Mouse (Mus musculus) left cerebral cortex, adult 18-20 months (tissue): Measurements from ENCODE around the gene Atat1. TPM values are rescaled to one million over a fixed set of nuclear protein-coding genes. Genes with fewer than 3 reads are reported as not detected.

Experiments used
- DNase-seq, 2 experiments: peaks; one replicate each; pipeline ENCODE4 v3.0.0; 2021 to 2022; ENCODE audit warnings: low spot score in 2 of 2, mixed read lengths in 1 of 2
- total RNA-seq, 2 experiments: library from RNA; stranded (reverse); gene quantifications; 2 replicates each; pipeline ENCODE4 v1.2.3; 2021

The Atat1 gene
- total RNA-seq, 2 experiments from 2014 or later, result 53.6 to 56.3 TPM

GRCm38 (mm10) chr17:35918276-35919059 lies 8.6 kb upstream of the Atat1 start:
- no peak for DNase-seq

DNA sequence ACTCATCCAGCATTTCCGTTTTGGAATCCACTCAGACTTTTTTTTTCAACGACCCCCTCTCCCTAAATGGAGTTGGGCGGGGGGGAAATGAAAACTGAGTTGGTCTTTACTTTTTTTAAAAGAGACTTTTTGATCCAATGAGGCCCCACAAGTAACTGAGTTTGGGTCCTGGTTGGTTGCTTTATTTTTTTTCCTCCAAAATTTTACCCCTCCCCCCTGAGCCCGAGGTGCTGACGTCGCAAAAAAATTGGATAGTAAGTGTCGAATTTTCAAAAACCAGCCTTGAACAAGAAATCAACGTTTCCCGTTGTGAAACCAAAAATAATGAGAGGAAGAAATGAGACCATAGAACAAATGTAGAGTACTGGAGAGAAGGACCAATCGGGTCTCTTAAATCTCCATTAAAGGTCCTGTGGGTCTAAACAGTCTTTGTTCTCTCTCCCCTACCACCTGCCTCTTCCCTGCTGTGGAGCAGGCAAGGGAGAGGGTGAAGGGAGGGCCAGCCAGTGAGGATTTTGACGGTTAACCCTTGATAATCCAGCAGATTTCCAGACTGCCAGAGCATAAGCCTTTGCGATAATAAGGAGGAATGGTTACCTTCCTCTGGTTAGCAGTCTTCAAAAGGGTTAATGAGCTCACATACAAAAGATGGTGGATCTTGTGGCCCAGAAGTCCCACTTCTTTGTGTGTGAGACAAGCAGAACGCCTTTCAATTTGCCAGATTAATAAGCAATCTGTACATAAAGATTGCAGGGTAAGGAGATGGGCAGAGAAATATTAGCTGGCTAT lies 7.8 kb upstream of the Atat1 start:
- DNase-seq, result no peak

- DNase-seq, result peak in 1 of 2 experiments; percentile 20
Measured at GRCm38 (mm10) chr17:35917143-35917462, 7.2 kb upstream of the Atat1 start.

DNA sequence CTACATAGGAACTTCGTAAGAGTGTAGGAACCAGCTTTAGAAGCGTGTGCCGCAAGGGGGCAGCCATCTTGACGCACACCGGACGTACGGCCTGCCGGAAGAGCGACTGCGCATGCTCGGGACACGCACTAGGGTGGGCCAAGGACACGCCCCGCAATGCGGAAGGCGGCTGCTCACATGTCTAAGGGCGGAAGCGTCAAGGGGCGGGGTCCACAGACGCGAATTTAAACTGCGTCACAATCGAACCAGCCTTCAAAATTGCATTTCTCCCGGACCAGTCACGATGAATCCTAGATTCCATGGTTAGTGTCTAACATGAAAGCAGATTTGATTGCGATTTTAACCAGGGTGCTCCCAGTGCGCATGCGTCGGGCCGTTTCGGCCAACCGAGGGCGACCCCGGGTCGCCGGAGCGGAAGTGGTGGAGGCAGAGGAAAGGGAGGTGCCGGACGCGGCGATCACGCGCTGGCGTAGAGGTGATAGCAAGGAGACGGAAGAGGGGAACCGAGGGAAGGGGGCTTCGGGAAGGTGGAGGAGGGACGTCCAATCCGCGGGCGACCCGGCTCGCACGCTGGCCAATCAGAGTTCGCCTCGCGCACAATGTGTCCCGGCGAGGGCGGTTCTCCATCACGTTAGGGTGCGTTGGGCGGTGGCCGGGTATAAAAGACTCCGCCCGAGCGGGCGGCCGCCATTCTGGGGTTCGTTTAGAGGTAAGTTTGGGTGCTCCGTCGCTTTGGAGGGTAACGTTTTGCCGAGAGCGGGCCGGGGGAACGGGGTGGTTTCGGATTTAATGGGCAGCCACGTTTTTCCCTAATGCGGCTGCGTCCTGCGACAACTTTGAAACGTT lies 6.6 kb upstream of the Atat1 start, which contains the start of the genes Mrps18b and Ppp1r10:
Gene Mrps18b, minus strand, starts transcription at position 93 of the 846 bp plus-strand sequence.
Gene Ppp1r10, plus strand, starts transcription at position 138 of the 846 bp plus-strand sequence.
- DNase-seq, result peak; percentile 99

- peak in 1 of 2 experiments; percentile 44 for DNase-seq
Measured at GRCm38 (mm10) chr17:35915538-35916296, 5.8 kb upstream of the Atat1 start.

- no peak for DNase-seq
Measured at GRCm38 (mm10) chr17:35914975-35915374, 5.1 kb upstream of the Atat1 start.

DNA sequence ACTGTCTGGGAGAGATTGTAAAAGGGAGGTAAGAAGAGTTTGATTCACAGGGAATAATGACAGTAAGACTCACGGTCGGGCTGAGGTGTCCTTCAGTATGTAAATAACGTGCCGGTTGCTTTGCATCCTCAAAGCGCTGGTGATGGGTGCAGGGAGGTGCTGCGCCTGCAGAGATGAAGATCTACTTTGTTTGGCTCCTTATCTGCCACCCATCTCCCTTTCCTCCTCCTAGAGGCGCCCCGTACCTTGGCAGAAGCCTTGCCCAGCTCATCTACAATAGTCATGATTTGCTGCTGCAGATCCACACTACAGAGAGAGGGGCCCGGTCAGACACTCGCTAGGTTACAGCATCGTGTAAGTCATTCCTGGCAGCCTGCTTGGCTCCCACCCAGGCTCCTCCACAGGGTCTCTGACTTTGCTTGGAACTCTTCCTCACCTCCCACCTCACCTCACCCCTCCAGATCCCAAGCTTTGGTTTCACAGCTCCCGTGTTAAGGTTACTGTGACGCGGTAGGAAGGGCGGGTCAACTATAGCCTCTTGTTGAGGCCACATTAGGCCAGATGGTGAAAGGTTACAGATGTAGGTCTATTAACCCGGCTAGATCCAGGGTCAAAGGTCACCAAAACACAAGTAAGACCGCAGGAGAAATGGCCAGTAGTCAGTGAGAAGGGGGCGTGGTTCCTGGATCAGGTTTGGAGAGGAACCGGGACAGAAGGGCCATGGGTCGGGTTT lies 523 bp downstream of the Atat1 start:
- DNase-seq, result no peak

DNA sequence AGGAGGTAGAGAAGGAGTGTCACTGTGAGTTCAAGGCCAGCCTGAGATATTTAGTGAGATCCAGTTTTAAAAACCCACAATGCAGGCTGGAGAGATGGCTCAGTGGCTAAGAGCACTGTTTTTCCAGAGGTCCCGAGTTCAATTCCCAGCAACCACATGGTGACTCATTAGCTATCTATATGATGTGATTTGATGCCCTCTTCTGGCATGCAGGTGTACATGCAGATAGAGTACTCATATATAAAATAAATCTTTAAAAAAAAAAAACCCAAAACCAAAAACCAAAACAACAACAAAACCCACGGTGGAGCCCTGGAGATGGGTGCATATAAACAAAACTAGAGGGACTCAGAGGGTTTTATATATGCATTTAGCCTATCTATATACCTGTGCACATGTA lies 2.3 kb downstream of the Atat1 start:
- DNase-seq, result no peak

DNA sequence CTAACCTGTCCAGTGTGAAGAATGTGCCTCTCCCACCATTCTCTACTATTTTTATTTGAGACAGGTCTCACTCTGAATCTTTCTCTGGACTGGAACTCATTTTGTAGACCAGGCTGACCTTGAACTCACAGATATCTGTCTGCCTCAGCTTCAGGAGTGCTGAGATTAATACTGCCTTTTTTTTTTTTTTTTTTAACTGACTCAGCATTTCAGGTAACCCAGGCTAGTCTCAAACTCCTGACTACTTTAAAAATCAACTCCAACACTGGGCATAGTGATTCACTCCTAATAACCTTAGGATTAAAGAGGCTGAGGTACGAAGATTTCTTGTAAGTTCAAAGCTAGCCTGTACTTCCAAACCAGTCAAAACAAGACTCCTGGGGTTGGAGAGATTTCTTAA lies 4.3 kb downstream of the Atat1 start:
- no peak for DNase-seq

DNA sequence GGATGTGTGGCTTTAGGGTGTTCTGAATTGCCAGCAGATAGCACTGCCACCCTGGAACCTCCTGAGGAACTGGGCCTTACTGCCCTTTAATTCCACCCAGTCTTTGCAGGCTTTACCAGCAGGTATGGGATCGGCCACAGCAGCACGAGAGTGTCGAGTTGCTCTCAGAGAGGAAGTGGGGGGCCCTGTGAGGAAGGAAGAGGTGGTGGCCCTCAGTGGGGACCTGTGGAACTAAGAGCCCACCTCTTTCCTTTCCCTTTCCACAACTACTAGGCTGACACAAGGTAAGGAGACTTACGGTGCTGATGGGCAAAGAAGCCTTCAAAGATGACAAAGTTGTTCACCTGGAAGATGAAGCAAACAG lies 5.9 kb downstream of the Atat1 start:
- no peak for DNase-seq

- no peak for DNase-seq
Measured at GRCm38 (mm10) chr17:35903343-35903991, 6.4 kb downstream of the Atat1 start.

DNA sequence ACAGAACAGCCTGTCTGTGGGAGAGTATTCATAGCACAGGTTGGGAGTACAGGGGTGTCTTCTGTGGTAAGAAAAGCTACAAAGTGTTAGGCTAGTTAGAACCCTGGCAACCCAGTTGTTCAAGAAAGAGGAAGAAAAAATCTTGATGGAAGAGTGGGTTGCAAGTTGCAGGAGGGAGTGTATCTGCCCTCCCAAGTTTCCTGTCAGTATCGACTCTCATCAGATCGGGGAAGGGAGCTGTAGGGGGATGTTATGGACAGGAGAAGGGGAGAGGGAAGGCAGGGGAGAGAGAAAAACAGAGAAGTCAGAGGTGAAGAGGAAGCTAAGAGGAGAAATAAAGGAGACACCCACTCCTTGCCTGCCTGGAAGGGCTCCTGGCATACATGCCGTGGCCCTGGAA lies 9.2 kb downstream of the Atat1 start:
- no peak for DNase-seq

- DNase-seq, result no peak
Measured at GRCm38 (mm10) chr17:35897644-35898573, 12.0 kb downstream of the Atat1 start.

DNA sequence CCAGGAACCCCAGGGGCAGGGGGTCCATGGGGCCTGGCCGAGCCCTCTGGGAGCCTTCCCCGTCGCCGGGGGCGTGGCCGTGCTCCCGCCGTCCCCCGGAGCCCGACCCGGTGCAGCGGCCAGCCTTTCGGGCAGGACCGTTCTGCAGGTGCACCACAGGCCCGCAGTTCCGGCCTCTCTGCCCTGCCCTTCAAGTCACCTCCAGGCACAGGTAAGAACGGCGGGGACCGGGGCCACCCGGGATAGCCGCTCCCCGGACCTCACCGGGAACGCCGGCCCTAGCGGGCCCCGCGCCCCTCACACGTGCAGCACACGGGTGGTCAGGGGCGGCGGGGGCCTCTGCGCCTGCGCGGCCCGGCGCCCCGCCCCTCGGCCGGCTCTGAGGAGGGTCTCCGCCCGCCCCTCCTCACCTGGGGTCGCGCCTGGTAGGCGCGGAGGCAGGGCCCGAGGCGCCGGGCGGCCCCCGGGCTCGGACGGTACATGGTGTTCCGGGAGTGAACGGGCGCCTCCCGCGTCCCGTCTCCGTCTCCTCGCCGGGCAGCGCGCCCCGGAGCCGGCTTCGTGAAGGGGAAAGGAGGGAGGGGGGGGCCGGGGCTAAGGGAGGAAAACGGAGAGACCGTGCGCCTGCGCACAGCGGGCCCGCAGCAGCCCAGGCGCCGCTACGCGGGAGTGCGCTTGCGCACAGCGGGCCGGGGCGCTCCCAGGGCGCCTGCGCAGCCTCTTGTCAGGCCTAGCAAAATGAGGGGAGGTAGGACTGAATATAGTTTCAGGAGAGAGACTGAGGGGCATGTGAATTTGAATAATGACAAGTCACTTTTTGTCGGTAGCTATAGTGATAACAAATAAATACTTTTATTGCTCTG lies 12.9 kb downstream of the Atat1 start, which contains the start of gene 2310061I04Rik:
Gene 2310061I04Rik, minus strand, starts transcription at position 651 of the 863 bp plus-strand sequence.
- DNase-seq, result peak; percentile 85 to 94

- DNase-seq, result no peak
Measured at GRCm38 (mm10) chr17:35887725-35888124, 22.1 kb downstream of the Atat1 start.

GRCm38 (mm10) chr17:35883777-35884176 lies 26.1 kb downstream of the Atat1 start:
- no peak for DNase-seq

GRCm38 (mm10) chr17:35882924-35883323 lies 27.0 kb downstream of the Atat1 start:
- DNase-seq, result no peak
